Mouse (Mus musculus) cerebellum, postnatal 14 days (tissue): ENCODE measurements around the gene Nup188.
A peak's percentile ranks its signal among the peaks of the same experiment; 100 is the strongest.

Source experiments
- DNase-seq, 2 experiments: peaks; one replicate each; pipeline ENCODE4 v3.0.0; 2021; ENCODE audit warnings: mixed read lengths in 2 of 2

Gene Nup188

GRCm38 (mm10) chr2:30355861-30356260, 69.7 kb downstream of the Nup188 start:
- peak; percentile 56 to 71 for DNase-seq

- DNase-seq: no peak
Observed at GRCm38 (mm10) chr2:30356266-30356665, 70.1 kb downstream of the Nup188 start.

GRCm38 (mm10) chr2:30356906-30357305, 70.7 kb downstream of the Nup188 start:
- peak; percentile 31 to 33 for DNase-seq

- DNase-seq: peak; percentile 51 to 63
Observed at GRCm38 (mm10) chr2:30357552-30358510, 71.6 kb downstream of the Nup188 start.

- peak; percentile 93 to 94 for DNase-seq
Observed at GRCm38 (mm10) chr2:30358533-30359531, 72.6 kb downstream of the Nup188 start, which contains the start of gene Sh3glb2. Gene Sh3glb2 (minus strand): TSS chr2:30359337.

- no peak for DNase-seq
Observed at GRCm38 (mm10) chr2:30360626-30361025, 74.4 kb downstream of the Nup188 start.

GRCm38 (mm10) chr2:30362865-30363264, 76.7 kb downstream of the Nup188 start:
- no peak for DNase-seq

- peak; percentile 98 for DNase-seq
Observed at GRCm38 (mm10) chr2:30363773-30364650, 77.8 kb downstream of the Nup188 start, which contains the start of gene Miga2. Gene Miga2 (plus strand): TSS chr2:30364233.

- no peak for DNase-seq
Observed at GRCm38 (mm10) chr2:30365281-30366069, 79.3 kb downstream of the Nup188 start.

GRCm38 (mm10) chr2:30366203-30366602, 80.0 kb downstream of the Nup188 start:
- peak in 1 of 2 experiments; percentile 44 for DNase-seq

- no peak for DNase-seq
Observed at GRCm38 (mm10) chr2:30371544-30371943, 85.3 kb downstream of the Nup188 start.

GRCm38 (mm10) chr2:30372726-30373125, 86.5 kb downstream of the Nup188 start:
- DNase-seq: no peak

- no peak for DNase-seq
Observed at GRCm38 (mm10) chr2:30375893-30376292, 89.7 kb downstream of the Nup188 start.

- DNase-seq: no peak
Observed at GRCm38 (mm10) chr2:30377721-30378120, 91.5 kb downstream of the Nup188 start.

- no peak for DNase-seq
Observed at GRCm38 (mm10) chr2:30379307-30379706, 93.1 kb downstream of the Nup188 start.

- DNase-seq: no peak
Observed at GRCm38 (mm10) chr2:30380564-30381376, 94.6 kb downstream of the Nup188 start.

- no peak for DNase-seq
Observed at GRCm38 (mm10) chr2:30381377-30381725, 95.2 kb downstream of the Nup188 start.

GRCm38 (mm10) chr2:30384814-30385213, 98.6 kb downstream of the Nup188 start:
- DNase-seq: no peak

- DNase-seq: no peak
Observed at GRCm38 (mm10) chr2:30385591-30385990, 99.4 kb downstream of the Nup188 start.

- no peak for DNase-seq
Observed at GRCm38 (mm10) chr2:30386913-30387312, 100.7 kb downstream of the Nup188 start.
